Mouse (Mus musculus): ENCODE results near the gene Spata25.

The Spata25 gene

GRCm38 (mm10) chr2:164850061-164850460 is 21.7 kb upstream of the Spata25 start:
- no peak for DNase-seq

DNA sequence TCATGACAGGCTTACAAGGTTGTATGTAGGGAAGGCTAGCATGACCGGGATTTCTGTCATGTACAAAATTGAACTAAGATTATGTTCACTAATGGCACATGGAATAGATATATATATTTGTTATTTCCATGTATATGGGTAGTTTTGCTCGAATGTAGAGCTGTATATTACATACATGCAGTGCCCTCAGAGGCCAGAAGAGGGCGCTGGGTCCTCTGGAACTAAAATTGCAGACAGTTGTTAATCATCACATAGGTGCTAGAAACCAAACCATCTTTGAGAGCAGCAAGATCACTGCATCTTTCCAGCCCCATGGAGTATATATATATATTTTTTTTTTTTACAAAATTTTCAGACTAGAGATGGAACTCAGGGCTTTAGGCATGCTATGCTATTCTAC is 17.4 kb upstream of the Spata25 start:
- no peak for DNase-seq

GRCm38 (mm10) chr2:164835164-164835563 is 6.8 kb upstream of the Spata25 start:
- no peak for DNase-seq

GRCm38 (mm10) chr2:164834531-164834930 is 6.2 kb upstream of the Spata25 start:
- DNase-seq, result peak; percentile 50

- peak; percentile 98 for DNase-seq
Measured at GRCm38 (mm10) chr2:164833314-164833959, 5.1 kb upstream of the Spata25 start, which contains the start of gene Neurl2. Neurl2 (minus strand) TSS chr2:164833456.

- DNase-seq, result peak; percentile 79
Measured at GRCm38 (mm10) chr2:164832748-164833301, 4.5 kb upstream of the Spata25 start, which contains the start of gene Ctsa. Ctsa (plus strand) TSS chr2:164832873.

DNA sequence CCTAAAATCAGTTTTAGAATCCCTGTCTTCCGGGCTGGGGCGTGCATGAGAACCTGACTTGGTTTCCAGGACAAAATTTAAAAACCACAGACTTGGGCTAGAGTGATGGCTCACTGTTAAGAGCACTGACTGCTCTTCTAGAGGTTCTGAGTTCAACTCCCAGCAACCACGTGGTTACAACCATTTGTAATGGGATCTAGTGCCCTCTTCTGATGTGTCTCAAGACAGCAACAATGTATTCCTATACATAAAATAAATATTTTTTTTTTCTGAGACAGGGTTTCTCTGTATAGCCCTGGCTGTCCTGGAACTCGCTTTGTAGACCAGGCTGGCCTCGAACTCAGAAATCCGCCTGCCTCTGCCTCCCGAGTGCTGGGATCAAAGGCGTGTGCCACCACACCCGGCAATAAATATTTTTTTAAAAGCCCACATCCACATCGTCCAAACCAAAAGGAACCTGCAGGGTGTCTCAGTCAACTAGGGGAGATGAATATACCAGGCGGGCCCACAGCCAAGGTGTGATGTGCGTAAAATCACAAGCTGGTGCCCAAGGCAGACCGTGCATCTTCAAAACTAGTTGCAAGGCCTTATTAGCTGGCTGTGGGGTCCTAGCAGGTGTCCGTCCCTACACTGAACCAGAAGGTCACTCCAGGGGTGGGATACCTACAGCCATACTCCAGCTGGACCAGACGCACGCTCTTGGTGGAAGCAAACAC is 3.9 kb upstream of the Spata25 start:
- no peak for DNase-seq

GRCm38 (mm10) chr2:164831029-164831428 is 2.7 kb upstream of the Spata25 start:
- no peak for DNase-seq

DNA sequence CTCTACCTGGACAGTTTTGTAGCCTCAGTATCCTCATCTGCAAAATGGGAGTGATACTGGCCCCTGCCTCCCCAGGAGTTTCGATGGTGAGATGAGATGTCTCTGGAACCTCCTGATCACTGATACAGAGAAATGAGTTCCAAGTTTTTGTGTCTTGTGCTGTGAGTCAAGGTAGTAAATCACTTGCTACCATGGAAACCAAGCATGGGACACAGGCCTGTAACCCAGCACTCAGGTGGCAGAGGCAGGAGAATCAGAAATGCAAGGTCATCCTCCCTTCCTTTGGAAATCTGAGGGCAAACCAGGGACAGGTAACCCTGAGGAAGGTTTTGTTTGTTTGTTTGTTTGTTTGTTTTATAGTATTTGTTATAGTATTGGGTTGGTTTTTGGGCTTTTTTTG is 753 bp upstream of the Spata25 start:
- no peak for DNase-seq

GRCm38 (mm10) chr2:164827146-164827850 is 1.0 kb downstream of the Spata25 start:
- no peak for DNase-seq

DNA sequence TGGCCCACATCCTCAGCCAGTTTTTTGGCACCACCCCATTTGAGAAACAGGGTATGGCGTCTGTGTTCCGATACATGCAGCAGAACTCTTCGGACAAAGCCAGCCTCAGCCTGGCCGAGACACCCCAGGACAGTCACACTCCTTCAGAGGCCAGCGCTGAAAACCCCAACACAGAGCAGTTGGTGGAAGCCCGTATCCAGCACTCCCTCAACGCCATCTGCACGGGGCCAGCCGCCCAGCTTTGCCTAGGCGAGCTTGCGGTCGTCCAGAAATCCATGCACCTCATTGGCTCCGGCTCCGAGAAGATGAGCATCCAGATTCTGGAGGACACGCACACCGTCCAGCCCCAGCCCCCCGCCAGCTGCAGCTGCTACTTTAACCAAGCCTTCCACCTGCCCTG is 2.8 kb downstream of the Spata25 start:
- DNase-seq, result no peak

- no peak for DNase-seq
Measured at GRCm38 (mm10) chr2:164823969-164824368, 4.4 kb downstream of the Spata25 start.

DNA sequence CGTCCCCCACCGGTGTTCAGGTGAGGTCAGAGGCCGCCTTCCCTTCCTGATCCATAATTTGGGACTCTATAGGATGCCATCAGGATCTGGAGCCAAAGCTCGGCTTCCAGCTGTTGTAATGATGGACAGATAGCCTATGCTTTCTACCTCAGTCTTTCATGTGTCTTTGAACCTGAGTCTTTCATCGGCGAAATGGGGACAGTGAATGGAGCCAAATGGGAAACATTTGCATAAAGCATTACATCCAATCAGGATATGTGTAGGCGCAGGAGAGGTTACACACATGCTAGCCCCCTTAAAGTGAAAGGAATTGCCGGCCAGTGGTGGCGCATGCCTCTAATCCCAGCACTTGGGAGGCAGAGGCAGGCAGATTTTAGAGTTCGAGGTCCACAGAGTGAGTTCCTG is 5.2 kb downstream of the Spata25 start:
- no peak for DNase-seq

- peak; percentile 100 for DNase-seq
Measured at GRCm38 (mm10) chr2:164822636-164823165, 5.6 kb downstream of the Spata25 start, which contains the start of gene Zswim1. Zswim1 (plus strand) TSS chr2:164822686.

GRCm38 (mm10) chr2:164821060-164821459 is 7.3 kb downstream of the Spata25 start:
- no peak for DNase-seq

DNA sequence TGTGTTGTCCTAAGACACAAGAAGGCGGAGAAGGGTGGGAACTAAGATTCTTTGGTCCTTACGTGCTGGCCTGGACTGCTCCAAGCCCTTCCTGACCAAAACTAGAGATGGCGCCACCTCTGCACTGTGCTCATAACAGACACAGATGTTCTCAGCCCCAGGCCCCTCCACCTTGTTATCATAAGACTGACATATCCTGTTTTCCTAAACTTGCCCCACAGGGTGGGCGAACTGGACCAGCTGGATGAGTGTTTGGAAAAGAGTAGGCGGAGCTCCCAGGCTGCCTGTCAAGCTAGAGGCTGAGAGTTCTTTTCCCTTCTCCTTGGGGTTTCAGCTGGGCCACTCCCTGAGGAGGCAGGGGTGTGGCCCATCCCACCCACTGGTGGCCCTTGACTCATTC is 10.6 kb downstream of the Spata25 start:
- DNase-seq, result no peak

- DNase-seq, result no peak
Measured at GRCm38 (mm10) chr2:164817206-164817605, 11.1 kb downstream of the Spata25 start.

- DNase-seq, result no peak
Measured at GRCm38 (mm10) chr2:164815821-164816220, 12.5 kb downstream of the Spata25 start.

DNA sequence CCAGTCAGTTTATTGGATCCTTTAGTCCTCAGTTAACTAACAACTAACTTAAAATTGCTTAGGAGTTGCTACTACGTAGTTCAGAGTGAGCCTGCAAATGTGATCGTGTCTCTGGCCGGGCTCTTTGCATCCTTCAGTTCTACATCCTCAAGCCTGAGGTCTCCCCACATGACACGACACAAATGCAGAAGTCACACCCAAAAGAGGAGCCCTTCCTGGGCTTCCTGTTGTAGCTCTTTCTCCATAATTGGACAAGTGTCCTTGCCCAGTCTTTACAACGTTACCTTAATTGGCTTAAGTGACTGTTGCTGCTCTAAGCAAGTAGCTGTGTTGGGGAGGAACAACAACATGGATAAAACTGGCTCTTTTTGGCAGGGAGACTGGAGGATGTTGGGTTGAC is 13.0 kb downstream of the Spata25 start:
- DNase-seq, result no peak

- no peak for DNase-seq
Measured at GRCm38 (mm10) chr2:164813557-164813956, 14.8 kb downstream of the Spata25 start.

DNA sequence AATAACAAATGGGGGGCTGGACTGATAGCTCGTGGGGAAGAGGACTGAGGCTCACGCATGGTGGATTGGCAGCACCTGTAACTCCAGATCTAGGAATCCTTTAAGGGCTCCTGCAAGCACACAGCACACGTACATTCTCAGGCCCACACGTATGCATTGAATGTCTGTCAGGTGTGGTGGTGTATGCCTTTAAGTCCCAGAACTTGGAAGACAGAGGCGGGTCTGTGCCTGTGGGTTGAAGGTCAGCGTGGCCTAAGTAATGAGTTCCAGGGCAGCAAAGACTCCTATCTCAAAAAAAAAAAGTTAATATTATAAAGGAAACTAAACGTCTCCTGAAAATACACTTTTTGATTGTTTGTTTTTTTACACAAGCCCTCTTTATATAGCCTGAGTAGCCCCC is 21.7 kb downstream of the Spata25 start:
- no peak for DNase-seq

GRCm38 (mm10) chr2:164805332-164805718 is 23.0 kb downstream of the Spata25 start:
- DNase-seq, result no peak
